Mouse (Mus musculus) ES-E14 (cell line): ENCODE measurements around the gene Ppm1h.

Source experiments
- CHD2 ChIP-seq: IDR thresholded peaks from 2 replicates; pipeline ENCODE4 v1.6.1; 2014; ENCODE audit warnings: mild to moderate bottlenecking, low read depth, low read length, inconsistent platforms
- HCFC1 ChIP-seq: IDR thresholded peaks from 2 replicates; pipeline ENCODE4 v1.6.1; 2012; ENCODE audit warnings: low read length, inconsistent platforms, borderline replicate concordance; ENCODE audit not compliant: insufficient read depth
- MAFK ChIP-seq: IDR thresholded peaks from 2 replicates; pipeline ENCODE4 v1.6.1; 2014; ENCODE audit warnings: mild to moderate bottlenecking, low read depth, low read length, inconsistent platforms; ENCODE audit not compliant: insufficient read depth
- ZC3H11A ChIP-seq: IDR thresholded peaks from 2 replicates; pipeline ENCODE4 v1.6.1; 2012; ENCODE audit warnings: low read depth, mild to moderate bottlenecking, inconsistent platforms, low read length, borderline replicate concordance
- ZNF384 ChIP-seq: IDR thresholded peaks from 2 replicates; pipeline ENCODE4 v1.6.1; 2012; ENCODE audit warnings: low read depth, low read length, inconsistent platforms

DNA sequence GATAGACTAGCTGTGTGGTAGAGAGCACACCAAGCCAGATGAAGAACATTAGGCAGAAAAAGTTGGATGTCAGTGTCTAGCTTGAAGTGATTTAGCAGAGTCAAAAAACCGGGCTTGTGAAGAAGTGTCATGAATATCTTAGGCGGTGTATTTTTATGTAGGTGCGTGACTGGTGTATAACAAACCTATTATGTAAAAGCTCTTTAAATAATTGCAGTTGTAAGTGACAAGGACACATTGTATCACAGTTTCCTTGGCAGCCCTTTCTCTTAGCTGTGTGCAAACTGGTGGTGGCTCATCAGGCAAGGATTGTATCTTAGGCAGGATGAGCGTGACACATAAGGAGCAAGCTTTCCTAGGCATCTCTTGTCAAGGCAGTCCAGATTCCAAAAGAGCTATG is 46.1 kb downstream of the Ppm1h start:
- no peak for TF ChIP-seq ZC3H11A
- TF ChIP-seq HCFC1, result no peak
- no peak for TF ChIP-seq ZNF384
- TF ChIP-seq MAFK, result no peak
- TF ChIP-seq CHD2, result no peak
